Mouse (Mus musculus): ENCODE measurements around the gene Rhox2b. TPM values are rescaled to one million over a fixed set of nuclear protein-coding genes. Genes with fewer than 3 reads are reported as not detected.
"Not testable (repeated sequence)": the region's sequence is repeated elsewhere in the genome, so short reads cannot be mapped to it uniquely, and the experiment has no call there.

Gene Rhox2b
- not detected in 2 replicates for polyA plus RNA-seq (2015; fragmentation: Nextera tagmentation; extraction: Ambion mirVana)

DNA sequence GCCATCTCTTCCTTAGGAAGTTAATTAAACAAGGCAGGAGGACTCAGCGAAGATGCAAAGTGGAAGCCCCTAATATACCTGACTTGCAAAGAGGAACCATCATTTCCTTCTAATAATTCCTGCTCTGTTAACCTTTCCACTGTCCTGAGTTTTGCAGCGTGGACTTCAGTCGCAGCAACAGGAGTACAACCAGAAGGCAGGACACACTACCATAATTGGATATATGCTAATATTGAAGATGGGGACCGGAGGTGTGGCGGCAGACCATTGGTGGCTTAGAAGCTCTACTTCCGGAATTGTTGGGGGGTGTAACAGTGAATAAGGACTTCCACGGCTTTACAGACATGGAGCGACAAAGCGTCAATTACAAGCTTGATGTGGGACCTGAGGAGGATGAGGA, at the start of gene Rhox2b:
Gene Rhox2b, plus strand, starts transcription at position 301 of the 400 bp plus-strand sequence.
- H3K27me3 ChIP-seq (replicated peaks; ENCODE audit: control insufficient read depth, insufficient read depth, low read length); H3K9ac ChIP-seq (ENCODE audit: low read depth, low read length); H3K9me3 ChIP-seq (ENCODE audit: control insufficient read depth, low read length); H3K4me1 ChIP-seq (ENCODE audit: control insufficient read depth, insufficient read depth, low read depth, low read length); H3K4me3 ChIP-seq (ENCODE audit: low read length); H3K27ac ChIP-seq (ENCODE audit: low read depth, low read length); ATAC-seq; H3K36me3 ChIP-seq (ENCODE audit: control insufficient read depth, insufficient read depth, low read length); H3K4me2 ChIP-seq (ENCODE audit: low read length): not testable (repeated sequence)
- no CpG with 5 or more reads among the region's 9 CpGs for WGBS

DNA sequence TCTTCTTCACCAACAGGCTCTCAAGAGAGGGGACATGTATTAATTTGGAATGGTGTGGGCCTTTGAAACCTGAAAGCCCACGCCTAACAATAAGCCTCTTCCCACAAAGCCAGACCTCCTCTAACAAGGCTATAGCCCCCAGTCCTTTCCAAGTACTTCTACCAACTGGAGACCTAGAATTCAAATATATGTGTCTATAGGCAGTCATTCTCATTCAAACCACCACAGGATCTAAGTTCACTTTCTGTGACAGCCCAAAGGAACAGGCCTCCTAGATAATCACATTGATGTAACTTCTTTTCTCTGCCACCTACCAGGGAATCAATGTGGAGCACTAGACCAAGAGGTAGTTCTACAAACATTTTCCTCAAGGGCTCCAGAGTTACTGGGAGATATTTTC, 32.1 kb upstream of the Rhox2b start, which contains the start of gene Rhox3a2:
Gene Rhox3a2, plus strand, starts transcription at position 301 of the 400 bp plus-strand sequence.
- not testable (repeated sequence) for H3K27ac ChIP-seq (ENCODE audit: low read depth, low read length); H3K36me3 ChIP-seq (ENCODE audit: control insufficient read depth, insufficient read depth, low read length); H3K9ac ChIP-seq (ENCODE audit: low read depth, low read length); H3K9me3 ChIP-seq (ENCODE audit: control insufficient read depth, low read length); H3K4me3 ChIP-seq (ENCODE audit: low read length); ATAC-seq; H3K27me3 ChIP-seq (replicated peaks; ENCODE audit: control insufficient read depth, insufficient read depth, low read length); H3K4me1 ChIP-seq (ENCODE audit: control insufficient read depth, insufficient read depth, low read depth, low read length); H3K4me2 ChIP-seq (ENCODE audit: low read length)
- no CpG with 5 or more reads among the region's 1 CpGs for WGBS

DNA sequence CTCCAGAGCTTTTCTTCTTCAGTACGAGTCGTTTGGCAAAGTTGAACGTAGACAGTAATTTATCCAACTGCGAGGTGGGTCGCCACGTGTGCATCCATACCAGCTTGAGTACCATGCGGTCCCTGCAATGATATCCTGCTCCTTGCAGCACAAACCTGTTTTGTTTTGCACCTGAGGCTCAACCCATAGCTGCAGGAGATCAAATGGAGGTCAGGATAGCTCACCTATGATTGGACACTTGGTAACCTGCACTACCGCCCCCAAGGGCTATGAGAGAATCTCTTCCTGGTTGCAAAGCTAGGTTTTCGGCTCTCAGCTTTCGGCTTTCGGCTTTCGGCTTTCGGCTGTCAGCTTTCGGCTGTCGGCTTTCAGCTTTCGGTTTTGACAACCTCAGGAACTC, 21.3 kb upstream of the Rhox2b start, which contains the start of gene Rhox4a2:
Gene Rhox4a2, plus strand, starts transcription at position 301 of the 400 bp plus-strand sequence.
- H3K4me3 ChIP-seq (ENCODE audit: low read length); H3K36me3 ChIP-seq (ENCODE audit: control insufficient read depth, insufficient read depth, low read length); ATAC-seq; H3K9me3 ChIP-seq (ENCODE audit: control insufficient read depth, low read length); H3K4me2 ChIP-seq (ENCODE audit: low read length); H3K4me1 ChIP-seq (ENCODE audit: control insufficient read depth, insufficient read depth, low read depth, low read length); H3K27me3 ChIP-seq (replicated peaks; ENCODE audit: control insufficient read depth, insufficient read depth, low read length); H3K9ac ChIP-seq (ENCODE audit: low read depth, low read length); H3K27ac ChIP-seq (ENCODE audit: low read depth, low read length): not testable (repeated sequence)
- WGBS = 92% methylated on average over 6 of the region's 16 CpGs

DNA sequence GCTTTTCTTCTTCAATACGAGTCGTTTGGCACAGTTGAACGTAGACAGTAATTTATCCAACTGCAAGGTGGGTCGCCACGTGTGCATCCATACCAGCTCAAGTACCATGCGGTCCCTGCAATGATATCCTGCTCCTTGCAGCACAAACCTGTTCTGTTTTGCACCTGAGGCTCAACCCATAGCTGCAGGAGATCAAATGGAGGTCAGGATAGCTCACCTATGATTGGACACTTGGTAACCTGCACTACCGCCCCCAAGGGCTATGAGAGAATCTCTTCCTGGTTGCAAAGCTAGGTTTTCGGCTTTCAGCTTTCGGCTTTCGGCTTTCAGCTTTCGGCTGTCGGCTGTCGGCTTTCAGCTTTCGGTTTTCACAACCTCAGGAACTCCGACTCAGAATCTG, 20.3 kb downstream of the Rhox2b start, which contains the start of gene Rhox4b:
Gene Rhox4b, plus strand, starts transcription at position 301 of the 400 bp plus-strand sequence.
- not testable (repeated sequence) for H3K27ac ChIP-seq (ENCODE audit: low read depth, low read length); H3K4me3 ChIP-seq (ENCODE audit: low read length); ATAC-seq; H3K4me2 ChIP-seq (ENCODE audit: low read length); H3K36me3 ChIP-seq (ENCODE audit: control insufficient read depth, insufficient read depth, low read length); H3K4me1 ChIP-seq (ENCODE audit: control insufficient read depth, insufficient read depth, low read depth, low read length); H3K9ac ChIP-seq (ENCODE audit: low read depth, low read length); H3K27me3 ChIP-seq (replicated peaks; ENCODE audit: control insufficient read depth, insufficient read depth, low read length); H3K9me3 ChIP-seq (ENCODE audit: control insufficient read depth, low read length)
- 86% methylated on average over 14 of the region's 15 CpGs for WGBS

DNA sequence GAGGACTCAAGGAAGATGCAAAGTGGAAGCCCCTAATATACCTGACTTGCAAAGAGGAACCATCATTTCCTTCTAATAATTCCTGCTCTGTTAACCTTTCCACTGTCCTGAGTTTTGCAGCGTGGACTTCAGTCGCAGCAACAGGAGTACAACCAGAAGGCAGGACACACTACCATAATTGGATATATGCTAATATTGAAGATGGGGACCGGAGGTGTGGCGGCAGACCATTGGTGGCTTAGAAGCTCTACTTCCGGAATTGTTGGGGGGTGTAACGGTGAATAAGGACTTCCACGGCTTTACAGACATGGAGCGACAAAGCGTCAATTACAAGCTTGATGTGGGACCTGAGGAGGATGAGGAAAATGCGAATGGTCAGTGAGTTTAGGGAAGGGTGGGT, 41.5 kb downstream of the Rhox2b start, which contains the start of gene Rhox2c:
Gene Rhox2c, plus strand, starts transcription at position 301 of the 400 bp plus-strand sequence.
- not testable (repeated sequence) for H3K9me3 ChIP-seq (ENCODE audit: control insufficient read depth, low read length); H3K27me3 ChIP-seq (replicated peaks; ENCODE audit: control insufficient read depth, insufficient read depth, low read length); H3K36me3 ChIP-seq (ENCODE audit: control insufficient read depth, insufficient read depth, low read length); H3K4me2 ChIP-seq (ENCODE audit: low read length); H3K9ac ChIP-seq (ENCODE audit: low read depth, low read length); ATAC-seq; H3K4me3 ChIP-seq (ENCODE audit: low read length); H3K27ac ChIP-seq (ENCODE audit: low read depth, low read length); H3K4me1 ChIP-seq (ENCODE audit: control insufficient read depth, insufficient read depth, low read depth, low read length)
- 98% methylated on average over 7 of the region's 10 CpGs for WGBS

DNA sequence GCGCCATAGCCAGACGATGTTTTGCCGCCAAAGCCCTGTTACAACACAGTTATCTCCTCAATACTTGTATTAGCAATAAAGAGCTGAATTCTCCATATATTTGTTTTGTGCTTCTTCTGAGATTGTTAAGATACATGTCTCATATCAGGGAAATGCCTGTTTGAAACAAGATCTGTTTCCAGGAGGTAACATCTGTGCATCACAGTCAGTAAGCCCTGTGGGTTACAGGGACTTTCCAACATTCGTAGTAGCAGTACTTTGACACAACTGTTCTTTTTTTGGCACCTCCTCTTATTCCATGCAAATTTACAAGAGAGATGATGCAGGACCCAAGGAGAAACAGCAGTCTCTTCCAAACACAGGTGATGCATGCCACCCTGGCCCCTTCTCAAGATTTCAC, 46.4 kb downstream of the Rhox2b start, which contains the start of gene Rhox3c:
Gene Rhox3c, plus strand, starts transcription at position 301 of the 400 bp plus-strand sequence.
- H3K27me3 ChIP-seq (replicated peaks; ENCODE audit: control insufficient read depth, insufficient read depth, low read length); ATAC-seq; H3K4me2 ChIP-seq (ENCODE audit: low read length); H3K9ac ChIP-seq (ENCODE audit: low read depth, low read length); H3K27ac ChIP-seq (ENCODE audit: low read depth, low read length); H3K9me3 ChIP-seq (ENCODE audit: control insufficient read depth, low read length); H3K4me1 ChIP-seq (ENCODE audit: control insufficient read depth, insufficient read depth, low read depth, low read length); H3K36me3 ChIP-seq (ENCODE audit: control insufficient read depth, insufficient read depth, low read length); H3K4me3 ChIP-seq (ENCODE audit: low read length): not testable (repeated sequence)
- WGBS = 95% methylated on average over 3 of the region's 4 CpGs

Other genes starting within 250 kb of the Rhox2b start
- gene Akap14, start 243.2 kb upstream of the Rhox2b start, polyA plus RNA-seq (2015; fragmentation: Nextera tagmentation; extraction: Ambion mirVana) = 0.28 and 0.36 TPM in 2 replicates
- 639 and 741 TPM in 2 replicates for gene Ndufa1, start 220.9 kb upstream of the Rhox2b start, polyA plus RNA-seq (2015; fragmentation: Nextera tagmentation; extraction: Ambion mirVana)
- 21.0 and 26.6 TPM in 2 replicates for gene Rnf113a1, start 220.8 kb upstream of the Rhox2b start, polyA plus RNA-seq (2015; fragmentation: Nextera tagmentation; extraction: Ambion mirVana)
- gene Gm9, start 201.0 kb upstream of the Rhox2b start, polyA plus RNA-seq (2015; fragmentation: Nextera tagmentation; extraction: Ambion mirVana) = not detected in 2 replicates
- not detected in 2 replicates for gene Rhox1, start 189.8 kb upstream of the Rhox2b start, polyA plus RNA-seq (2015; fragmentation: Nextera tagmentation; extraction: Ambion mirVana)
- gene Rhox2a, start 167.1 kb upstream of the Rhox2b start, polyA plus RNA-seq (2015; fragmentation: Nextera tagmentation; extraction: Ambion mirVana) = not detected in 2 replicates
- not detected in 2 replicates for gene Rhox3a, start 162.1 kb upstream of the Rhox2b start, polyA plus RNA-seq (2015; fragmentation: Nextera tagmentation; extraction: Ambion mirVana)
- gene Rhox4a, start 146.7 kb upstream of the Rhox2b start, polyA plus RNA-seq (2015; fragmentation: Nextera tagmentation; extraction: Ambion mirVana) = not detected in 2 replicates
- gene Rhox3a2, start 32.0 kb upstream of the Rhox2b start, polyA plus RNA-seq (2015; fragmentation: Nextera tagmentation; extraction: Ambion mirVana) = not detected in 2 replicates
- gene Rhox4a2, start 21.2 kb upstream of the Rhox2b start, polyA plus RNA-seq (2015; fragmentation: Nextera tagmentation; extraction: Ambion mirVana) = not detected in 2 replicates
- not detected in 2 replicates for gene Rhox4b, start 20.4 kb downstream of the Rhox2b start, polyA plus RNA-seq (2015; fragmentation: Nextera tagmentation; extraction: Ambion mirVana)
- gene Rhox2c, start 41.6 kb downstream of the Rhox2b start, polyA plus RNA-seq (2015; fragmentation: Nextera tagmentation; extraction: Ambion mirVana) = not detected in 2 replicates
- gene Rhox3c, start 46.5 kb downstream of the Rhox2b start, polyA plus RNA-seq (2015; fragmentation: Nextera tagmentation; extraction: Ambion mirVana) = not detected in 2 replicates
- not detected in 2 replicates for gene Rhox4c, start 68.3 kb downstream of the Rhox2b start, polyA plus RNA-seq (2015; fragmentation: Nextera tagmentation; extraction: Ambion mirVana)
- not detected in 2 replicates for gene Rhox2d, start 81.4 kb downstream of the Rhox2b start, polyA plus RNA-seq (2015; fragmentation: Nextera tagmentation; extraction: Ambion mirVana)
- gene Rhox4d, start 102.3 kb downstream of the Rhox2b start, polyA plus RNA-seq (2015; fragmentation: Nextera tagmentation; extraction: Ambion mirVana) = not detected in 2 replicates
- gene Rhox2e, start 118.4 kb downstream of the Rhox2b start, polyA plus RNA-seq (2015; fragmentation: Nextera tagmentation; extraction: Ambion mirVana) = not detected in 2 replicates
- not detected in 2 replicates for gene Rhox3e, start 130.0 kb downstream of the Rhox2b start, polyA plus RNA-seq (2015; fragmentation: Nextera tagmentation; extraction: Ambion mirVana)
- gene Rhox4e, start 145.3 kb downstream of the Rhox2b start, polyA plus RNA-seq (2015; fragmentation: Nextera tagmentation; extraction: Ambion mirVana) = not detected in 2 replicates
- not detected in 2 replicates for gene Rhox2f, start 159.3 kb downstream of the Rhox2b start, polyA plus RNA-seq (2015; fragmentation: Nextera tagmentation; extraction: Ambion mirVana)
- not detected in 2 replicates for gene Rhox3f, start 168.9 kb downstream of the Rhox2b start, polyA plus RNA-seq (2015; fragmentation: Nextera tagmentation; extraction: Ambion mirVana)
- gene Rhox4f, start 195.6 kb downstream of the Rhox2b start, polyA plus RNA-seq (2015; fragmentation: Nextera tagmentation; extraction: Ambion mirVana) = not detected in 2 replicates
- not detected in 2 replicates for gene Rhox3g, start 216.5 kb downstream of the Rhox2b start, polyA plus RNA-seq (2015; fragmentation: Nextera tagmentation; extraction: Ambion mirVana)
- not detected in 2 replicates for gene Rhox2g, start 231.4 kb downstream of the Rhox2b start, polyA plus RNA-seq (2015; fragmentation: Nextera tagmentation; extraction: Ambion mirVana)
- not detected in 2 replicates for gene Rhox4g, start 239.3 kb downstream of the Rhox2b start, polyA plus RNA-seq (2015; fragmentation: Nextera tagmentation; extraction: Ambion mirVana)

All from hindbrain, embryonic 16.5 days (tissue).